Mouse (Mus musculus): Measurements from ENCODE around the gene Spock1.

- TF ChIP-seq CEBPB (IDR thresholded peaks at IDR 0.05; ENCODE audit: low read depth) (no peak), FOSL1 (IDR thresholded peaks at IDR 0.05; ENCODE audit: insufficient read depth, low read length, poor library complexity, severe bottlenecking) (no peak), CTCF (IDR thresholded peaks at IDR 0.05; ENCODE audit: control insufficient read depth, insufficient read depth, insufficient read length) (no peak), MYOG (IDR thresholded peaks at IDR 0.05; ENCODE audit: control insufficient read depth, extremely low read depth, insufficient read length) (no peak)
Measured at GRCm38 (mm10) chr13:57671322-57671721, 236.8 kb downstream of the Spock1 start.
